Mouse (Mus musculus) urinary bladder, postnatal 14 days (tissue): ENCODE results near the gene St6galnac3.

Experiments used
- DNase-seq: peaks from one replicate; pipeline ENCODE4 v3.0.0; 2021; ENCODE audit warnings: low spot score

The St6galnac3 gene

DNA sequence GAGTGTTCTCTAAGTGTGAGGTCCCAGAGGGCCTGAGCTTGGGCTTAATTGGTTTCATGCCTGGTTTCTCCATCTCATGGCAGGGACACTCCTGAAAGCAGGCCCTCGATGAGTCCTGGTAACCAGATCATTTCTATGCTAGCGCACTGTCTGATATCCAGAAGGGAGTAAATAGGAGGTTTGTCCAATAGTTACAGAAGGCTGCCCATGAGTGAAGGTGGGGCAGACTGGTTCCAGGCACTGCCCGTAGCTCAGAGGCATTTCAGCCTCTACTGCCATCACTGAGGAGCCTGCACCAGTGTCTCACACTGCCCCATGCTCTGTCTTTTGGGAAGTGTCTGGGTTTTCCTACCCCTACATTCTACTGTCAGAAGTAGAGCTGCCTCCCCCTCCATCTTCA is 72.1 kb downstream of the St6galnac3 start:
- DNase-seq, result no peak

DNA sequence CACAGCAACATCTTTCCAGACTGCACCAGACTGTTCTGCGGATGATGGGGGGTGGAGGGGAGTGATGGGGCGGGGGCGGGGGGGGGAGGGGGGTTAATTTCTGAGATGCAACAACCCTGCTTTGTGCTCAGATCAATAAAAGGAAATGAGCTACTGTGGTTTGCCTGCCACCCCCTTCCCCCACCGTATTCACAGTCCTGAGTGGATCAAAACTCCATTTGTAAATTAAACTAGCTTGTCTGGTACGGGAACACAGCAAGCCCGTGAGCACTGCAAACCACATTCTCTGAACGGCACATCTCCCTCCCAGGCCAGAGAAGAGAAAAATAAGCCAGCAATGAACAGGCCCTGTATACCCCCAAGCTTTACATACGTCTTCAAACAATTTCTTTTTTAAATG is 76.3 kb downstream of the St6galnac3 start:
- no peak for DNase-seq

DNA sequence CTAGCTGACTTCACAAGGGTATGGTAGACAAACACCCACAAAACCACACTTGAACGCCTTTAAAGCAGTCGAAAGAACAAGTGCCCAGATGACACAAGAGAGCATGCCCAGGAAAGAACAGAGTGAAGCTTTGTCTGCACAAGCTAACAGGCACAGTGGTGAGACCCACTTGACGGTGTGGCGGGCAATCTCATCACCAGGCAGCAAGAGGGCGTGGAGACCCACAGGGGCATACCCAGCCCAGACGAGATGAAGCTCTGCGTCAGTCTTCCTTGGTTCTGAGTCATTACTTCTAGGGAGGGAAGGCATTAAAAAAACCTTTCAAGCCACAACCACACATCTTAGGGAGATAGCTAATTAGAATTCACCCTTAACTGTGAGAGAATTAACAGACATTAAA is 79.2 kb downstream of the St6galnac3 start:
- no peak for DNase-seq

DNA sequence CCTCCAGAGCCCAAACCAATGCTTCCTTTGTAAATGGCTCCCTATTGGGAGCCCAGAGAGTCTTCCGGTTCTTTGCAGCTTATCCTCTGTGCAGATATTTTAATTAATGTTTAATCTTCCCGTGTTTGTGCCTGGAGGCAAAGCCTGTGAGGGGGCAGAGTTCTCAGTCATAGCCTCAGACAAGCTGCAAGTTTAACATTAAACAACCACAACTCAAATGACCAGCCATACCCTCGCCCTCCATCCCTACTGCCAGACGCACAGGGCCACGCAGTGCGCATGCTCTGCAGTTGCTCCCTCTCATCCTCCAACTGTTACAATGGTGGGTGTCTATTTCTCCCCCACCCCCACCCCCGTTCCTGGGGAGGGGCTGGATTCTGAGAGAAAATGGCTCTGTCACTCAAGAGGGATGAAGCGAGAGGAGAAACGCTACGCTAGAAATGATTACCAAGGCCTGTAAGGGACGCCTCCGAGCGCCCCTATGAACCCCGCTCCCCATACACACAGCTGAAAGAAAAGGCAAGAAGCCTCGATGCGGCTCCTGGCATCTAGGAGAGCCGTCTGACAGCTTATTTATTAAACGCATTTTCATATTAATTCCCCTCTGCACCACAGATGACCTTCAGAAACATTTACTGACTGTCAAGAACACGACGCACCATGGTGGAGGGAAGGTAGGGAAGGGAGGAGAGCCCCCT is 81.0 kb downstream of the St6galnac3 start:
- no peak for DNase-seq

DNA sequence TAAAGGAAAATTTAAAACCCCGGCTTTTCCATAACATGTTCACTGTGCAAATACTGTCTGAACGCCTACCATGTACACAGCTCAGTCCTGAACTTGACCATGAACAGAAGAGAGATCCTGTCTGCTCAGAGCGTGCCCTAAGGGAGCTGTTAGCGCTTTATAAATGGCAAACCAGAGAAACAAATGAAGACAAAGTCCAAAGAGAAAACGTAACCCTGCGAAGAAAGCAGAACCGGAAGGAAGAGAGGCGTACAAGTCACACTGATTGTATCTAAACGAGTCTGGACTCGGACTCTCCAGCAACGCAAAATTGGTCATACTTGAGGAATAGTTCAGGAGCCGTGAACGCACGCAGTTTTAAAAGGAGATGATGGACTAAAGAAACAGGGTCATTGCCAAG is 82.1 kb downstream of the St6galnac3 start:
- no peak for DNase-seq

DNA sequence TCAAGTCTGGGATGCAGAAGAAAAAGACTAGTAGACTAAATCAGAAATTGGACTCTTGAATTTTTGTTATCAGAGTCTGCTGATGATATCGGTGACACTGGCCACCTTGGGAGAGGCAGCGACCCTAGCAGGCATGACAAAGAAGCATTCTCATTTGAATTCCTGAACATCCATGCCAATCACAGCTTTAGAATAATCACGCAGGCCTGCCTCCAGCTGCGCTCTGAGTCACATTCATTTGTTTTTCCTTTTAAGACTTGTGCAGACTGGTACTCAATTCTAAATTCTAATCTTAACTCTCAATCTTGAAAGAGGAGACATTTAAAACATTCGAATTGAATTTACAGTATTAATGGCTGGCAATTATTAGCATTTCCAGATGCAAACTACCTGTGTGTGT is 83.2 kb downstream of the St6galnac3 start:
- no peak for DNase-seq

DNA sequence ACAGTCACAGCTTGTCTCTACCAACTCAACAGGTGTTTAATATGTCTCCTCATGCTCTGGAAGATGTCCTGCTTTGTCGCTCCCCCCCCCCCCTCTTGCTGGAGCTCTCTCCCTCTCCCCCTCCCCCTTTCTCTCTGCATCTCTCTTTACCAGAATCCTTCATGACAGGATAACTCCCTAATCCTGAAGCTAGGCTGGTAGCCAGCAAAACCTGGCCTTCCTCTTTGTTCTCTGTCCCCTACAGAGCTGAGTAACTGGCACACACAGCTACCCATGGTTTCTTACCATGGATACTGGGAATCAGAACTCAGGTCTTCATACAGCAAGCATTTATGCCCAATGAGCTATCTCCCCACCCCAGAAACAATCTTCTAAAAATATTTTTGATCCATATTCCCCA is 87.6 kb downstream of the St6galnac3 start:
- DNase-seq, result no peak

DNA sequence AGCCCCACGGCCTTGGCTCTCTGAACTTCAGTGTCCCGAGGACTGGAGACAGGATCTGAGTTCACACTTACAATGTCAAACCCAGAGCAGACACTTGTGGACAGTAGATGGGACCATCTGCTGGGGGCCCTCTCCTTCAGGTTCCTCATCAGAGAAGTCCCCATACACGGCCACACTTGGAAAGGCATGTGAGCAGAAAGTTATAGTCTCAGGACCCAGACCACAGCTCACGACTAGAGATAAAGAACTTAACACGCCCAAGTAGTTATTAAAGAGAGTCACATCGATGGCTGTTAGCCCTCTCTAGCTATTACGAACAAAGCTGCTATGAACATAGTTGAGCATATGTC is 88.2 kb downstream of the St6galnac3 start:
- DNase-seq, result no peak

DNA sequence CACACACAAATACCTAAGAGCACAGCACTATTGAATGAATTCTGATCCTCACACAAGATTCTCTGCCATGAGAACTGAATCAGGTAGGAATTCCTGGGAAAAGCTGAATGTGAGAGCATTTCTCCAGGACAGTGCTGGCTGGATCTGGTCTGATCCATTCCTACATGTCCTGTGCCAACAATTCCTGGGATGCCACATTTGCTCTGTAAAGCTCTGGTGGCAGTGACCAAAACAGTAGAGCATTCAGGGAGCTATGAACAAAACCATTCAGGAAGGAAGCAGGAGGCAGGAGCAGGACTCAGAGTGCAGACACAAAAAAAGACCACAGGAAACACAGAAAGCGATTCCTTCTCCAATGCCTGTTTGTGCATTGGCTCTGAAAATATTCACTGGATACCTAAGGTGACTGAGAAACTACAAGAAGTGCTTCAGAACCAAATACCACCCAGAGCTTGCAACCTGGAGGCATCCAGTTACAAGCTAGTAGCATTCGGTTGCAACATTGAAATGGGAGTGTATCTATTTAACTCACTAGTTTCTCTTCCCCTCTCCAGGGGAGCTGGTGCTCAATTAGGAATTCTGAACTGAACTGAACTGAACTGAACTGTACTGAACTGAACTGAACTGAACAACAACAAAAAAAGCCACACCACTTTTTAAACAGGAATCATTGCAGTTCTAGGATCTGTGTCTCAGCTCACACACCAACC is 88.7 kb downstream of the St6galnac3 start:
- no peak for DNase-seq

DNA sequence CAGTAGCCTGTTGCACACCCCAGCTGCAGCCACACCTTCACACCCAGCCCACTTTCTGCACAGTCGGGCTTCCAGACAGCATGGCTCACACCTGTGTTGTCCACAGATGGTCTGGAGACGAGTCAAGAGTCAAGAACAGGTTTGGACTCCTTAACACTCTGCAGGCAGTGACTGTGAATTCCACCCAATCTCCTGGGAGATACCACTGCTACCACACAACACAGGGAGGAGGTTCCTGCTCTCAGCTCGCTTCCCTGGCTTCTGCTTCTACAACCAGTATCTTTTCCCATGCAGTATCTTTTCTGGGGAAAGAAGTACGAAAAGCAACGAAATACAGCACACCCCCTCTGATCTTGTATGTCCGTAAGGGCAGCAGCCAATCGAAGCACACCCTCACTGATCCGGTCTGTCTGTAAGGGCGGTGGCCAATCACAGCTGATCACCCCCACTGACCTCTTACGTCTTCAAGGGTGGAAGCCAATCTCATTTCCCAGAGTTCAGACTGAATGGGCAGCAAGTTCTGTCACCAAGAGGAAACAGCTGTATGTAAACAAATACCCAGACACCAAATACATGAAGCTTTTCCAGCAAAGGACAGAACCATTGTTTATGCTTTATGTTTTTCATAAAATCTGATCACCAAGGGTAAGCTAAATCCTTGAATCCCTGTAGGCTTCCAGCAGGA is 92.8 kb downstream of the St6galnac3 start:
- DNase-seq, result no peak

DNA sequence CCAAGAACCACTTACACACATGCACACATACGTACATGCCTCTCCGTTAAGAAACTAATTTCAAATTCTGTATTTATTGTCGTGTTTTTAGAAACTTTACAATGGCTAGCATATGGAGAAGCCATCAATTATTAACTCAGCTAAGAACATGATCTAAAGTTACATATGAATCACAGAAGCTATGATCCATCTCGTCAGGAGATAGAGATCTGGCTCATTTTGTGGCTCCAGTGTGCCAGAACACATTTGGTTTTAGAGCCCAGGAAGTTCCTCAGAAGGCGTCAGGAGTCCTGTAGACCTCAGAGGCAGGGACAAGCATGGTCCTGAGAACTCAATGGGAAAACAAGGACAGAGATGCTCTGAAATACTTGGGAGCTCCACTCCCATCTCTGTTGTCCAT is 98.7 kb downstream of the St6galnac3 start:
- no peak for DNase-seq

DNA sequence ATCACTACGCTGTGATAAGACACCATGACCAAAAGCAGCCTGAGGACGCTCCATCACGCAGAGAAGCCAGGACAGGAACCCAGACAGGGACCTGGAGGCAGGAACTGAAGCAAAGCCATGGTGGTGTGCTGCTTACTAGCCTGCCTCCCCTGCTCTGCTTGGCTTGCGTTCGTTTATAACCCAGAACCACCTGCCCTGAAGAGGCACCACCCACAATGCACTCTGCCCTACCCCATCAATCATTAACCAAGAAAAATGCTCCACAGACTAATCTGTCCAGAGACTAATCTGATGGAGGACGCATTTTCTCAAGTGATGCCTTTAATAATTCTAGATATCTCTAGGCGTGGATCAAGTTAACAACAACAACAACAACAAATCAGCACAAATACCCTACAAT is 106.0 kb downstream of the St6galnac3 start:
- DNase-seq, result no peak

DNA sequence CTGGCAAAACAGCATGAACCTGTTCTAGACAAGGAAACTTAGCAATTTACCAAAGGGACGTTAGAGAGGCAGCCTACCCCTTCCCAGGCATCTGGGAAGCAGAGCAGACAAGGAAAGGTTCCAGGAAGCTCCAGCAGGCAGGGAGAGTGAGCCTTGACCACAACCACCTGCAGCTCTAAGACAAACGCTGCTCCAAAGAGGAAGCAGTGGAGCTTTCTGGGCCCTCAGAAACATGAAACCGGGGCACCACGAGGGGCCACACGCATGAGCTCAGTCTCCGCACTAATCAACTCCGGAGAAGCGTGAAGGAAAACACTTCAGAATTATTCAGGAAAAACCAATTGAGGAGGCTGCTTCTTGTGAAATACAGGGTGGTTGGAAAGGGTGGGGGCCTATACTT is 108.1 kb downstream of the St6galnac3 start:
- no peak for DNase-seq

DNA sequence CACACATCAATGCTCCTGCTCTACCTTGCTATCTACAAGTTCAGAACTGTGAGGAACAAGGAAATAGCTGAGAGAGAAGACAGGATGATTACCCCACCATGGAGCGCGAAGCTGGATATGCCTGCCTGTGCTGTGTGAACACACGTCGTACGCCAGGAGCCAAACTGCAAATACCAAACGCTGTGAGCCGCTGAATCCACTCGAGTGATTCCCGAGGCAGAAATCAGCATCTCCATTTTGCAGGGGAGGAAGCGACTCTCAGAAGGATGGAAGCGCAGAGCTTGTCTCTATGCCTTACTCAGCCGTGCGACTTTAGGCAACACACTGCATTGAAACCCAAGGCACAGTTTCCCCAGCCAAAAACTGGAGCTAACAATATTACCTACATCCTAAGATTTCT is 114.7 kb downstream of the St6galnac3 start:
- no peak for DNase-seq

DNA sequence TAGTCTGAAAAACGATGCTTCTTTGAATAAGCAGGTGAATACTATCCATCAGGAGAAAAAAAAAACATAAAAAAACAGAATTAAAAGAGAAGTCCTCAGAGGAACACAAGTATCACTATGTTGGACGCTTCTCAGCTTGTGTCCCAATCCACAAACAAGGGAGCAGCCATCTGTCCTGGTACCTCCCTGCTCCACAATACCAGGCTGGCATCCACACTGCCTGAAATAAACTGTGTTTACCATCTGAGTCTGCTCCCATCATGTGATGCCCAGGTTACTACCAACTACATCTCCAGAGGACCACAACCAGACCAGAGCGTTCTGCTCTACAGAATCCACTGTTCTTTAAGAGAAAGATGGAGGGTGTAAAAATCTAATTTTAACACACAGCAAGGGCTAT is 118.6 kb downstream of the St6galnac3 start:
- no peak for DNase-seq

DNA sequence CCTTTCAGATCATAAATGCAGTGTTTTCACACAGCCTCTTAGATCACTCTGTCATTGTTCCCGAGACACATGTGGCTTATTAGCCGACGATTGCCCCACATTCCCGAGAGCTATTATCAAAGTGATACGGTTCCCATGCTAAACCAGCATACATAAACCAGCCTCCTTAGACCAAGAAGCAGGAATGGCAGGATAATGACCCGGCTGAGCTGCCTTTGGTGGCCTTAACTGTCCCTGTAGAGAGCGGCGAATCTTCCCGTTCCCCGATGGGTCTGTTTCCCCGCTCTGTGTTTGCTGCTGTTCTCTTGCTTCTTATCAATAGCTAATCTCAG is 119.2 kb downstream of the St6galnac3 start:
- DNase-seq, result no peak

DNA sequence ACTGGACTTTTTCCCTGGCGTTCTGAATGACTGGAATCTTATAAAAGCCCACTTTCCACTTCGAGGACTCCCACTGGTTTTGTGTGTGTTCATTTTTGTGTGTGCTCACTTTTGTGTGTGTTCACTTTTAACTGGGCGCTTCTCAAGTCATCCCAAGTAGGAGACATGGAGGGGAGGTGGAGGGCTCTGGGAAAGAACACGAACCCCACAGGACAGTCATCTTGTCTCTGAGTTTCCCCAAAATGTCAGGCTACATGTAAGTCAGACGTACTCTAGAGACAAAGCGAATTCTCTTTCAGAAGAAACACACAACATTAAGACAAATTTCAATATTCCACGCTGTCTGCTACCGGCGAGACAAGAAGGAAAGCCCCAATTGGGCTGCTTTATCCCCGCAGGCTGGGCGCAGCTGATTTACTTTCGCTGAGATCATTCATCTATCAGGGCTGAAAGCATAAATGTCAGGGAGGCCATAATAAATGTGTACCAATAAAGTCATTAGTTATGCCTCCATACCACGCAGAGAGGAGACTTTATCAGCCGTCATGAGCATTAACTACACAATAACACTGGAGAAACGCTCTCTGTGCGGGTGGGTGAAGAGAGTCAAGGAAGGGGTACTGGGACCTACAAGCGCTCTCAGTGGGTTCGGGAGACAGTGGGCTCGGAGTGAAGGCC is 119.7 kb downstream of the St6galnac3 start:
- DNase-seq, result no peak

DNA sequence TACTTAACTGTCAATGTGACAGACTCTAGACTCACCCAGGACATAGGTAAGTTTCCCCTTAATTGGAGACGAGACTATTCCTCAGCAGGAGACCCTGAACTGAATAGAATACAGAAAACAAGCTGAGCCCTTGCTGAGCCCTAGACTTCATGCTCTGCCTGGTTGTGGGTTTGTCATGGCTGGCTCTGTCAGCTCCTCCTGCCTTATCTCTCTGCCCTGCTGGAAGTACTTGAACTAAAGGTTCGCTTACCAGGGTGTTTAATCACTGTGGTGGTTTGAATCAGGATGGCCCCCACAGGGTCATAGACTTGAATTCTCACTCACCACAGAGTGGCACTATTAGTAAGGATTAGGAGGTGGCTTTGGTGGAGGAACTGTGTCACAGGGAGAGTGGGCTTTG is 125.8 kb downstream of the St6galnac3 start:
- no peak for DNase-seq

DNA sequence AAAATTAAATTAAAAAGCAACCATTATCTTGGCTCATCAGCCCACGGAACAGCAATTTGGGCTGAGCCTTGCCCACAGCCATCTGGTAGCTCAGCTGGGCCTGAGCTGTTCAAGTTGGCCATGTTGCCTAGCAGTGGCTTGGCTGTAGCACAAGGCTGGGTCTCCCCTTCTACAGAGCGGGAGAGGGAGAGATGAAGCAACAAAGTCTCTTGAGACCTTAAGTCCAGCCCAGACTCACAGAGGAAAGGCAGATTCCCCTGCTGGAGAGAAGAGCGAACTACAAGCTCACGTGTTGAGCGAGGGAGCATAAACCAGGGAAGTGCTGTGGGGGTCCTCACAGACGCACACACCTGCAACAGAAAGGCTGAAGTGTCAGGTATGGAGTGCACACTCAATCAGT is 126.3 kb downstream of the St6galnac3 start:
- no peak for DNase-seq

DNA sequence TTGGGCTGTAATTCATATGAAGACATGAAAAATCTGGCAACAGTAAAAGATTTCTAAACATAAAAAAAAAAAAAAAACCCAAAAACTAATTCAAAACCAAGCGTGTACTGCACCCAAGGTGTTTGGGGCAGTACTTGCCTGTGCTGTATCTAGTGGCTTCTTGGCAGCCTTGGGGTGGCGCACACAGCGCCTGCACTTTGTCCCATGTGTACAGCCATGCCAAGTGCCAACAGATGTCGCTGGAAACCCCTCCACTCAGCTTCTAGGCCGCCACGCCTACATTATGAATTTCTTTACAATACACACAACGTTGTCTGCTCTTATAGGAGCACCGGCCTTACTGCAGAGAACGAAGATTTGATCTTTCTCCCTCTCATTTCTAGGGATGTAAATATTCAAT is 130.4 kb downstream of the St6galnac3 start:
- DNase-seq, result no peak

DNA sequence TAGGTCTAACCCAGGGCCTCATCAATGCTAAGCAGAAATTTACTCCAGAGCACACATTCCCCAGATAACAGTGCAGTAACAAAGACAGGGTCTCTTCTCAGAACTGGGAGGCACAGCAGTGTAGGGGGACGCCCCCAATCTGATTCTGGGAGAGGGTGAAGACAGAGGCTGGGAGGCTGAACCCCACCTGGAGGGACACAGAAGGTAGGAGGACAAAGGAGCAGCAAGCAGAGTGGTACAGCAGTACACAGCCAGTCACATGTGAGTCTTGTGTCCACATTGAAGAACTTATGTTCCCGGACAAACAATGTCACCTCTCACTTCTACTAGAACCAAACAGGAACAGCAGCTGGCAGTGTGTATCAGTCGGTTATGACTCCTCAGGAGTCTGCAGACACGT is 131.0 kb downstream of the St6galnac3 start:
- no peak for DNase-seq

DNA sequence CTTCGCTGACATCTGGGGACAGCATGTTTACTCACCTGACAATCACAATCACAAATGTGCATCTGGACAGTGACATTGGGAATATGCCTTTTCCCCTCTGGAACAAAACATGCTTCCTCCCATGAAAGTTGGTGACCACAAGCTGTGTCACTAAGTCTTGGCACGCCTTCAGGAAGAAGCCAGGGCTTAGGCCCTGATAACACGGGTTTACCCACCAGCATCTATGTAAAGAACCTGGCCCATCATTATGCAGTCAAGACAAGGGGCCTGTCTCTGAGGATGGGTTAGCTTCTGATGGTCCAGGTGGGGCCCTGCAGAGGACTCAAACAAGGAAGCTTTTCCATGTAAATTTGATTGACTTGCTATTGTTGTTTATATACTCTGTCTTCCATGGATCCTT is 131.9 kb downstream of the St6galnac3 start:
- no peak for DNase-seq

DNA sequence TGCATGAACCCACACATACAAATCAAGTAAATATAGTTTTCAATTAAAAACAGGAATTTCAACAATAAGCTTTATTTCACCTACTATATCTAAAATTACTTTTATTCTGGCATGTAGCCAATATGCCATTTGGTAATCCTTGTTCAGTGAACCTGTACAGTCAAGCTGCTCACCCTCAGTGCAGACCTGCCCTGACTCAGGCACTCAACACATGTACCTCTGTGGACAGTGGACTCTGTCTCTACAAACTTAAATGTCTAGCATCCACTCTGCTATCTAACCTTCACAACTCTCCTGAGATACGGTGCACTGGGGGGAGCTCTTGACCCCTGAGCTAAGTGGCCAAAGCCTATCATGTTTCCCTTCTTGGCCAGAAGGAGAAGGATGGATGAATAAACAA is 137.4 kb downstream of the St6galnac3 start:
- no peak for DNase-seq
